Mouse (Mus musculus) liver, postnatal 0 days (tissue): ENCODE data around the gene Acaca. TPM values are rescaled to one million over a fixed set of nuclear protein-coding genes. Genes with fewer than 3 reads are reported as not detected.

Experiments used
- ATAC-seq: fragments of 200-750 bp; cut with Nextera tagmentation; 2 replicates; pipeline ENCODE4 v1.8.0; 2017; ENCODE audit warnings: mild to moderate bottlenecking, moderate library complexity
- DNase-seq: peaks from one replicate; pipeline ENCODE4 v3.0.0-alpha.2; 2016
- H3K27ac ChIP-seq: fragments of 300-500 bp; sonication (generic); 2 replicates; pipeline ENCODE4 v1.5.1; 2014; ENCODE audit warnings: antibody characterized with exemption, moderate library complexity, mild to moderate bottlenecking, low read depth
- H3K27me3 ChIP-seq: fragments of 300-500 bp; sonication (generic); 2 replicates; pipeline ENCODE4 v1.6.1; 2014; ENCODE audit warnings: low read length, control low read depth, mixed read lengths; ENCODE audit not compliant: insufficient read depth
- H3K36me3 ChIP-seq: fragments of 300-500 bp; sonication (generic); replicated peaks from 2 replicates; pipeline ENCODE4 v1.6.1; 2014; ENCODE audit warnings: mild to moderate bottlenecking, control low read depth, low read length, moderate library complexity, mixed read lengths; ENCODE audit not compliant: insufficient read depth
- H3K4me1 ChIP-seq: fragments of 300-500 bp; sonication (generic); 2 replicates; pipeline ENCODE4 v1.6.1; 2014; ENCODE audit warnings: antibody characterized with exemption, mild to moderate bottlenecking, control low read depth; ENCODE audit not compliant: insufficient read depth
- H3K4me2 ChIP-seq: fragments of 300-500 bp; sonication (generic); 2 replicates; pipeline ENCODE4 v1.6.1; 2014; ENCODE audit warnings: low read depth, mild to moderate bottlenecking, low read length, moderate library complexity, mixed read lengths
- H3K4me3 ChIP-seq: fragments of 300-500 bp; sonication (generic); 2 replicates; pipeline ENCODE4 v1.5.1; 2014; ENCODE audit warnings: low read depth, low read length
- H3K9ac ChIP-seq: fragments of 300-500 bp; sonication (generic); replicated peaks from 2 replicates; pipeline ENCODE4 v1.6.1; 2014; ENCODE audit warnings: mild to moderate bottlenecking, moderate library complexity
- H3K9me3 ChIP-seq: fragments of 300-500 bp; sonication (generic); 2 replicates; pipeline ENCODE4 v1.6.1; 2016; ENCODE audit warnings: mild to moderate bottlenecking, control low read depth, low read length, mixed read lengths
- CTCF ChIP-seq: sonication (generic); IDR thresholded peaks from 2 replicates; pipeline ENCODE4 v1.5.1; 2016; ENCODE audit warnings: antibody characterized with exemption, low read depth
- EP300 ChIP-seq: IDR thresholded peaks from 2 replicates; pipeline ENCODE4 v1.6.1; 2016; ENCODE audit warnings: antibody characterized with exemption, low read depth, mild to moderate bottlenecking
- WGBS: fragments of 180-500 bp; shearing (Covaris S2); extraction: QIAGEN DNeasy Blood & Tissue Kit; methylation state at CpG from one replicate; pipeline ENCODE4 v1.1.7; 2014; ENCODE audit not compliant: insufficient replicate concordance; 5-methylcytosine and 5-hydroxymethylcytosine counted together
- polyA plus RNA-seq: library from polyadenylated mRNA; unstranded; fragments of >200 nt; fragmentation: Nextera tagmentation; extraction: Ambion mirVana; gene quantifications from 2 replicates; pipeline ENCODE4 v1.2.1, GENCODE M21; 2015

Gene Acaca
- polyA plus RNA-seq, 1 experiment from 2014 or later: 2.0 TPM

GRCm38 (mm10) chr11:84375951-84376496, 246.6 kb downstream of the Acaca start:
- 68% methylated on average over 3 of the region's 3 CpGs for WGBS
- Histone ChIP-seq H3K9ac (no peak overlapping the region), H3K9me3 (no peaks in the 10 kb centered on the region), H3K27me3 (no peaks in the 10 kb centered on the region), H3K4me1 (no peaks in the 10 kb centered on the region), H3K36me3 (peaks cover 11% of the 10 kb centered on the region), H3K27ac (no peak overlapping the region), H3K4me3 (no peak overlapping the region), H3K4me2 (no peak overlapping the region)
- DNase-seq: no peak
- ATAC-seq: no peak
- TF ChIP-seq CTCF (no peak), EP300 (no peak)

- H3K27me3 ChIP-seq: no peaks in the 10 kb centered on the region
- no peak overlapping the region for H3K9ac ChIP-seq
- H3K4me2 ChIP-seq: no peak overlapping the region
- 86% methylated on average over 13 of the region's 13 CpGs for WGBS
- TF ChIP-seq CTCF: no peak
- no peak for TF ChIP-seq EP300
- H3K4me1 ChIP-seq: no peaks in the 10 kb centered on the region
- peaks cover 17% of the 10 kb centered on the region for H3K36me3 ChIP-seq
- H3K4me3 ChIP-seq: no peak overlapping the region
- no peak overlapping the region for H3K27ac ChIP-seq
- no peaks in the 10 kb centered on the region for H3K9me3 ChIP-seq
- ATAC-seq (no peak), DNase-seq (no peak)
Observed at GRCm38 (mm10) chr11:84376510-84377365, 247.3 kb downstream of the Acaca start.

GRCm38 (mm10) chr11:84382450-84382849, 253.0 kb downstream of the Acaca start:
- no peaks in the 10 kb centered on the region for H3K4me1 ChIP-seq
- no peak overlapping the region for H3K27ac ChIP-seq
- no peaks in the 10 kb centered on the region for H3K27me3 ChIP-seq
- DNase-seq: no peak
- 91% methylated on average over 13 of the region's 13 CpGs for WGBS
- H3K4me2 ChIP-seq: no peak overlapping the region
- H3K36me3 ChIP-seq: peaks cover 37% of the 10 kb centered on the region
- no peak for ATAC-seq
- H3K4me3 ChIP-seq: no peak overlapping the region
- TF ChIP-seq CTCF: no peak
- TF ChIP-seq EP300: no peak
- H3K9ac ChIP-seq: no peak overlapping the region
- H3K9me3 ChIP-seq: no peaks in the 10 kb centered on the region

GRCm38 (mm10) chr11:84383891-84384290, 254.4 kb downstream of the Acaca start:
- H3K4me2 ChIP-seq: no peak overlapping the region
- no peaks in the 10 kb centered on the region for H3K9me3 ChIP-seq
- peaks cover 46% of the 10 kb centered on the region for H3K36me3 ChIP-seq
- no peak overlapping the region for H3K4me3 ChIP-seq
- DNase-seq (no peak), ATAC-seq (no peak)
- TF ChIP-seq EP300 (no peak), CTCF (no peak)
- no peaks in the 10 kb centered on the region for H3K4me1 ChIP-seq
- 88% methylated on average over 6 of the region's 6 CpGs for WGBS
- no peak overlapping the region for H3K27ac ChIP-seq
- H3K27me3 ChIP-seq: no peaks in the 10 kb centered on the region
- no peak overlapping the region for H3K9ac ChIP-seq

GRCm38 (mm10) chr11:84389332-84389731, 259.9 kb downstream of the Acaca start:
- 76% methylated on average over 6 of the region's 6 CpGs for WGBS
- H3K27ac ChIP-seq: no peak overlapping the region
- ATAC-seq: no peak

GRCm38 (mm10) chr11:84391126-84391525, 261.7 kb downstream of the Acaca start:
- Histone ChIP-seq H3K9me3 (no peaks in the 10 kb centered on the region), H3K27ac (no peak overlapping the region), H3K4me3 (no peak overlapping the region), H3K4me1 (no peaks in the 10 kb centered on the region), H3K36me3 (peaks cover 41% of the 10 kb centered on the region), H3K27me3 (no peaks in the 10 kb centered on the region), H3K9ac (no peak overlapping the region), H3K4me2 (no peak overlapping the region)
- ATAC-seq: no peak
- TF ChIP-seq EP300: no peak
- TF ChIP-seq CTCF: no peak
- 79% methylated on average over 8 of the region's 8 CpGs for WGBS
- DNase-seq: no peak

More at GRCm38 (mm10) chr11:84389332-84389731, 259.9 kb downstream of the Acaca start:
- peaks cover 46% of the 10 kb centered on the region for H3K36me3 ChIP-seq
- TF ChIP-seq CTCF (no peak), EP300 (no peak)
- no peaks in the 10 kb centered on the region for H3K4me1 ChIP-seq
- H3K27me3 ChIP-seq: no peaks in the 10 kb centered on the region
- no peaks in the 10 kb centered on the region for H3K9me3 ChIP-seq
- no peak overlapping the region for H3K9ac ChIP-seq
- DNase-seq: no peak
- H3K4me3 ChIP-seq: no peak overlapping the region
- no peak overlapping the region for H3K4me2 ChIP-seq
